In the genomic region with DNA sequence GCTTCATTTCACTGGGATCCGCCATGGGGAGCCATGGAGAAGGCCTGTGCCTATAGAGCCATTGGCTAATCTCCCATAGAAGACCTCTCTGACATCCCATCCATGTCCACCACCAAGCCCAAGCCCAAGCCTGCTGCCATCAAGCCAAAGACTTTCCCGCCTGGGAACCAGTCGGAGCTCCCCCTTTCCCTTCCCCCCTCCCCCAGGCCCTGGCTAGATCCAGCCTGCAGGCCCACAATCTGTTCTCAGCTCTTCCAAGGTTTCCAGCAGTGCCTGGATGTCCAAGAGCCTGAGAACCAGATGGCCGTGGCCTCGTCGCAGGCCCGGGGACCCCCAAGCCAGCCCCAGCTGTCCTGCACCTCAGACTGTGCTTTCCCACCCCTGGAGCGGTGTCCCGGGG, we compare ENCODE assay signal across 17 mouse cellular contexts.
DNase-seq lines count a peak whose midpoint lies in the region.
"Had no signal": no experiment of that assay in that cellular context is flagged by ENCODE, and none has a peak within 500 bp of the region (broad histone marks: within the 10 kb centered on the region; RNA-seq: fewer than 3 reads in every experiment).

No protein-coding gene starts in this region.

- intact Hi-C loops in heart, postnatal 36 days (cut with DNase I): no loop called here

- H3K36me3 ChIP-seq in heart, embryonic 10.5 days: no peaks in the 10 kb centered on the region
- H3K36me3 ChIP-seq: G1E had no signal

- no peaks in the 10 kb centered on the region for H3K9me3 ChIP-seq in heart, embryonic 10.5 days

- H3K27ac ChIP-seq in heart, embryonic 10.5 days: no peak overlapping the region

- 82% methylated on average over 9 of the region's 9 CpGs for WGBS in heart, embryonic 10.5 days

- no peaks in the 10 kb centered on the region for H3K4me1 ChIP-seq in heart, embryonic 10.5 days

- H3K4me3 ChIP-seq in heart, embryonic 10.5 days: no peak overlapping the region

- no peaks in the 10 kb centered on the region for H3K27me3 ChIP-seq in heart, embryonic 10.5 days (ENCODE audit: insufficient read depth, poor library complexity, severe bottlenecking)
- H3K27me3 ChIP-seq: CH12.LX, Patski had no signal

- peak; percentile 33 to 64 for DNase-seq in cerebellum, postnatal 10 days
- no peak for DNase-seq in cerebellum, postnatal 25 days
- peak; percentile 58 for DNase-seq in heart, embryonic 10.5 days (ENCODE audit: low spot score)
- DNase-seq in heart, postnatal 36 days: no peak
- DNase-seq: adrenal gland, adult 2 months; adrenal gland, adult 8-10 months; adrenal gland, postnatal 10 days; adrenal gland, postnatal 14 days; adrenal gland, postnatal 25 days; adrenal gland, postnatal 36 days; B cell, adult 2 months; cerebellum, adult 11 months; cerebellum, adult 11-12 months; cerebellum, adult 18-20 months had no signal

Comparison
In these comparisons a context has a peak if more than half of its experiments do, and no peak if none do; other contexts are left out.
1. DNase-seq: peak in cerebellum, postnatal 10 days (2 of 2) and heart, embryonic 10.5 days (single experiment); none in cerebellum, postnatal 25 days (0 of 2) and heart, postnatal 36 days (0 of 2).